Mouse (Mus musculus) heart, embryonic 12.5 days (tissue): Measurements from ENCODE around the gene Rpap3. TPM values are rescaled to one million over a fixed set of nuclear protein-coding genes. Genes with fewer than 3 reads are reported as not detected.
"Not testable (repeated sequence)": the region's sequence is repeated elsewhere in the genome, so short reads cannot be mapped to it uniquely, and the experiment has no call there.

Experiments used
- ATAC-seq: fragments of 200-750 bp; cut with Nextera tagmentation; 2 replicates; pipeline ENCODE4 v1.8.0; 2017; ENCODE audit warnings: moderate TSS enrichment, moderate library complexity; ENCODE audit not compliant: insufficient number of reproducible peaks, low FRiP score
- H3K27ac ChIP-seq: fragments of 300-500 bp; sonication (generic); 2 replicates; pipeline ENCODE4 v1.5.1; 2016; ENCODE audit warnings: mild to moderate bottlenecking, moderate library complexity; ENCODE audit not compliant: poor library complexity, severe bottlenecking
- H3K27me3 ChIP-seq: fragments of 300-500 bp; sonication (generic); replicated peaks from 2 replicates; pipeline ENCODE4 v1.6.1; 2016; ENCODE audit warnings: mild to moderate bottlenecking, moderate library complexity
- H3K36me3 ChIP-seq: fragments of 300-500 bp; sonication (generic); 2 replicates; pipeline ENCODE4 v1.6.1; 2016; ENCODE audit warnings: mild to moderate bottlenecking, moderate library complexity
- H3K4me1 ChIP-seq: fragments of 300-500 bp; sonication (generic); replicated peaks from 2 replicates; pipeline ENCODE4 v1.6.1; 2016; ENCODE audit warnings: mild to moderate bottlenecking
- H3K4me2 ChIP-seq: fragments of 300-500 bp; sonication (generic); 2 replicates; pipeline ENCODE4 v1.6.1; 2016; ENCODE audit warnings: mild to moderate bottlenecking, moderate library complexity
- H3K4me3 ChIP-seq: fragments of 300-500 bp; sonication (generic); 2 replicates; pipeline ENCODE4 v1.5.1; 2016; ENCODE audit warnings: mild to moderate bottlenecking
- H3K9ac ChIP-seq: fragments of 300-500 bp; sonication (generic); 2 replicates; pipeline ENCODE4 v1.6.1; 2016; ENCODE audit warnings: mild to moderate bottlenecking, moderate library complexity
- H3K9me3 ChIP-seq: fragments of 300-500 bp; sonication (generic); replicated peaks from 2 replicates; pipeline ENCODE4 v1.6.1; 2016; ENCODE audit warnings: mild to moderate bottlenecking, moderate library complexity
- WGBS: fragments of 180-500 bp; shearing (Covaris S2); methylation state at CpG from one replicate; pipeline ENCODE4 v1.1.7; 2016; 5-methylcytosine and 5-hydroxymethylcytosine counted together
- polyA plus RNA-seq: library from polyadenylated mRNA; unstranded; fragments of >200 nt; fragmentation: Nextera tagmentation; extraction: Ambion mirVana; gene quantifications from 2 replicates; pipeline ENCODE4 v1.2.1, GENCODE M21; 2016

Rpap3 gene
- polyA plus RNA-seq, 1 experiment from 2014 or later = 23.7 TPM

GRCm38 (mm10) chr15:97670554-97670953 lies 35.1 kb downstream of the Rpap3 start:
- no peaks in the 10 kb centered on the region for H3K27me3 ChIP-seq
- no peak overlapping the region for H3K4me2 ChIP-seq
- ATAC-seq = peak; percentile 25; the same call in 1 of the 2 replicates
- no peaks in the 10 kb centered on the region for H3K9me3 ChIP-seq
- no peak overlapping the region for H3K27ac ChIP-seq
- H3K36me3 ChIP-seq = peaks cover 28% of the 10 kb centered on the region
- 66% methylated on average over 6 of the region's 6 CpGs for WGBS
- H3K4me3 ChIP-seq = no peak overlapping the region
- H3K4me1 ChIP-seq = peaks cover 9% of the 10 kb centered on the region; the same call in 1 of the 2 replicates
- H3K9ac ChIP-seq = no peak overlapping the region

DNA sequence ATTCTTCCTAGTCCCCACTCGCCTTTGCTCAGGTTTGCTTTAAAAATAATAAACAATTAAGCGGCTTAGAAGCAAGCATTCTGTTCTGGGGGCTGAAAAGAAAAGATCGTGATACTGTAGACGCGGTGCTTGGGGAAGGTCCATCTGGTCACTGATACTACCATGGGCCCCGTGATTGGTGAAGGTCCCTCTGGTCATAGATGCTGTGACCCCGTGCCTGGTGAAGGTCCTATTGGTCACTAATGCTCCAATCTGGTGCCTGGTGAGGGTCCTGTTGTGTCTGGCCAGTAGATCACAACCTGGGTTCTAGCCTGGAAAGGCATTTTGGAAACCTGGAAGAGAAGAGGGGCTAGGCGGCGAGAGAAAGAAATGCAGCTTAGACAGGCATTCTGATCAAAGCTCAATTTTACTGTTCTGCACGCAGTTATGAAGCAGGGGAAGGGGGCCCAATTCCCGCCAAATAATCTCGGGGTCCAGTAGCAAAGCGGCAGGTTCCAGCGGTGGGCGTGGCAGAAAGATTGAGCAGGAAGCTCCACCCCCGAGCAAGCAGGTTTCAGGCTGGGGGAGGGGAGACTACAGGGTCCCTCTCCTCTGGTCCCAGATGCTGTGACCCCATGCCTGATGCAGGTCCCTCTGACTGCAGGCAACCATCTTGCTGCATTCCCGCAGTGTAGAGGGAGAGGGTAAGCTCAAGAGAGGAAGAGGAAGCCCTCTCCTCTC lies 37.3 kb downstream of the Rpap3 start:
- ATAC-seq, H3K9ac ChIP-seq, H3K4me2 ChIP-seq, H3K4me1 ChIP-seq, H3K27ac ChIP-seq, H3K4me3 ChIP-seq, H3K27me3 ChIP-seq, H3K9me3 ChIP-seq: not testable (repeated sequence)
- 64% methylated on average over 17 of the region's 17 CpGs for WGBS
- peaks cover 11% of the 10 kb centered on the region for H3K36me3 ChIP-seq

DNA sequence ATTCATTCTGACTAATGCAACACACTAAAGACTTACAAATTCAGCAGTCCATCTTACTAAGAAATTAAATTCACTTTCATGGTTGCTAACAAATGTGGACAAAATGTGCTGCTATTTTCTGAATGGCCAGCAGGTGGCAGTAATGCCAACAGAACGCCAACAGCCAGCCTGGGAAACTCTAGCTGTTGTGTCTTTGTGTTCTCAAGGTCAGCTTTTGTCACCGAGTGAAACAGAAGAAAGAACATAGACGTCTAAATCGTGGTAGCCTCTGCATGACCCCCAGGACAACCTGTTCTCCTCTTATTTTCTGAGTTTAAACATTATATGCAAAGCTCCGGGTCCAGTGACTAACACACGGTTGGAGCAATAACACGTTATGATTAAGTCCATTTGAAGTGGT lies 38.2 kb downstream of the Rpap3 start:
- Histone ChIP-seq H3K4me1 (peaks cover 9% of the 10 kb centered on the region; the same call in 1 of the 2 replicates), H3K27me3 (no peaks in the 10 kb centered on the region), H3K4me3 (no peak overlapping the region), H3K36me3 (0 out of 2 replicates have a peak, but pooled peaks cover 6% of the 10 kb centered on the region), H3K27ac (no peak overlapping the region), H3K4me2 (0 out of 2 replicates have a peak overlapping the region, but pooled peaks have one; percentile 3), H3K9ac (no peak overlapping the region), H3K9me3 (no peaks in the 10 kb centered on the region)
- WGBS = 33% methylated on average over 7 of the region's 7 CpGs
- ATAC-seq = no peak

DNA sequence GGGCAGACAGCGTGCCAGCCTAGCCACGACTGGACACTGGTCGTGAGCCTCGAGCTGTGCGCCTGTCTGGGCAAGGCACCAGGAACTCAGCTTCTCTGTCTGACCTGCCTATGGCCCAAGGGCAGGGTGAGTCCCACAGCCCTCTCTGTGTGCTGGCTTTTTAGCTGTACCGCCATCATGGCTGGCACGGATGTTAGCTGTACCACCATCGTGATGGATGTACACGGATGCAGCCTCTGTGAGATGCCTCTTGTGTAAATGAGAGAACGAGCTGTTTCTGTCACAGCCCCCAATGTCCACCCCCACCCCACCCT lies 39.2 kb downstream of the Rpap3 start:
- no peaks in the 10 kb centered on the region for H3K27me3 ChIP-seq
- H3K4me3 ChIP-seq = no peak overlapping the region
- no peak overlapping the region for H3K4me2 ChIP-seq
- 85% methylated on average over 10 of the region's 10 CpGs for WGBS
- H3K9ac ChIP-seq = no peak overlapping the region
- no peak overlapping the region for H3K27ac ChIP-seq
- ATAC-seq = no peak
- peaks cover 9% of the 10 kb centered on the region; the same call in 1 of the 2 replicates for H3K4me1 ChIP-seq
- H3K9me3 ChIP-seq = no peaks in the 10 kb centered on the region
- H3K36me3 ChIP-seq = no peaks in the 10 kb centered on the region

DNA sequence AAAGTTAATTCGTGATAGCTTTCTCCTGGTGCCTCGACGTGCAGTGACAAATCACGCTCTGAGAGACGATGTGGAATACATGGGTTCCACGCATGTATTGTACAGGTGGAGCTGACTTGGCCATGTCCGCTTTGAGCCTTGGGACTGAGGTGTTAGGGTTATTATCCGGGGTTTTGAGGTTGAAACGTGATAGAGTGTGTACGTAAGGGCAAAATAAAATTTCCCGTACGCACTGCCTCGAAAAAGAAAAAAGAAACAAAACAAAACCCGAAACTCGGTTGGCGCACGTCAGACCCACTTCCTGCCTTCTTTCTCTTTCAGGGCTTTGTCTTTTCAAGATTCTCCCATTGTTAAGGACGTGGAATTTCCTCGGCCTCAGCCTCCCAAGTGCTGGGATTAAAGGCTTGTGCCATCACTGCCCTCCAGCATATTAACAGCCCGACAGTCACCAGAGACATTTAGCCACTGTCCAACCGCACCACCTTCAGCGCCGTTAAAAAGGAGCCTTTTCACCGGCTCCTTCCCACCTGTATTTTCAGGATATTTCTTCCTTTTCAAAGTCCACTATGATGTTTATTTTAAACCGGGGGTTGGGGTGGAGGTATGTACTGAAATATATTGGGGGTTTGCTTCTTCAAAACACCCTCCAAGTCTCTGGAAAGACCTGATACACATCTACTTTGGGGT lies 39.7 kb downstream of the Rpap3 start:
- WGBS = 71% methylated on average over 25 of the region's 25 CpGs
- Histone ChIP-seq H3K4me2 (no peak overlapping the region), H3K27me3 (no peaks in the 10 kb centered on the region), H3K4me1 (peaks cover 9% of the 10 kb centered on the region; the same call in 1 of the 2 replicates), H3K9me3 (no peaks in the 10 kb centered on the region), H3K9ac (no peak overlapping the region), H3K4me3 (no peak overlapping the region), H3K36me3 (no peaks in the 10 kb centered on the region), H3K27ac (no peak overlapping the region)
- no peak for ATAC-seq

- 61% methylated on average over 16 of the region's 16 CpGs for WGBS
- Histone ChIP-seq H3K27me3 (no peaks in the 10 kb centered on the region), H3K4me1 (peaks cover 2% of the 10 kb centered on the region; the same call in 1 of the 2 replicates), H3K9me3 (no peaks in the 10 kb centered on the region), H3K36me3 (no peaks in the 10 kb centered on the region), H3K4me3 (no peak overlapping the region), H3K27ac (no peak overlapping the region), H3K4me2 (no peak overlapping the region), H3K9ac (no peak overlapping the region)
- no peak for ATAC-seq
Measured at GRCm38 (mm10) chr15:97664981-97665668, 40.5 kb downstream of the Rpap3 start.

DNA sequence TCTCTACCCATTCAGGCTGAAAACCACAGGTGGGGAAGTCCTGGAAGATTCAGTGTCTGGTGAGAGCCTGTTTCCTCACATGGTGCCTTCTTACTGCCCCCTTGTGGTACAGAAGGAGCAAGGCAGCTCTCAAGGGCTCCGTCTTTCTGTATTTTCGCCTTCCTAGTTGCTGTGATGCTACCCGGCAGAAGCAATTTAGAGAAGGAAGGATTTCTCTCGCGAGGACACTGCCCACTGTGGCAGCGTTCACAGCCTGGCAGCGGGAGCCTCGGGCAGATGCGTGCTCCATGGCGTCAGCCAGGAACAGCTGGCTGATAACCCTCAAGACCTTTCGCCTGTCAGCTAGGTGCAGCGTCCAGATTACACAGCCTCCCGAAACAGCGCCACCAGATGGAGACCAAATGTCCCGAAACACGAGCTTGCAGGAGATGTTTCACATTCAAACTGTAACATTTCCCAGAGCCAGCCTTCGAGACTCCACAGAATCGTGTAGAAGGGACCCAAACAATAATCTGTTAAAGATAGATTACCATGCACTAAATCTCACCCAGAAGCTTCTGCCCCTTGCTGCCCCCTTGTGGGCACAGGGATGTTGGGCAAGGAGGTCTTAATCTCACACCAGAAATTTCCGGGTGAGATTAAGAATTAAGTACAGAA lies 41.7 kb downstream of the Rpap3 start:
- Histone ChIP-seq H3K36me3 (no peaks in the 10 kb centered on the region), H3K27me3 (no peaks in the 10 kb centered on the region), H3K4me2 (peak overlapping the region; percentile 87), H3K27ac (no peak overlapping the region), H3K4me1 (no peaks in the 10 kb centered on the region), H3K9ac (peak overlapping the region; percentile 65; the same call in 1 of the 2 replicates), H3K4me3 (peak overlapping the region; percentile 56), H3K9me3 (no peaks in the 10 kb centered on the region)
- WGBS = 6% methylated on average over 19 of the region's 19 CpGs
- ATAC-seq = peak; percentile 46; the same call in 1 of the 2 replicates

DNA sequence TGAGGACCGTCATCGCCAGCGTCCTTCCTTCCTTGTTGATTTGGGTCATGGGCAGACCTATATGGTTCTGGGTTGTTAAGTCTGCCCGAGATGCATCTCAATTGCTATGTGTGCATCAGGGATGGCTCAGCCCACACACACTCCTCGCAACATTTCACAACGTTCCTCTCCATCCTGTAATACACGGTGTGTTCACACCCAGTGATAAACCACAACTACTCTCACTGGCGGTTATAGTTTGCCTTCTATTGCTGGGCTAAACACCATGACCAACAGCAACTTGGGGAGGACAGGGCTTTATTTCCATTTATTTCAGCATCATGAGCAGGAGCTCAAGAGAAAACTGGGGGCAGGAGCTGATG lies 46.9 kb downstream of the Rpap3 start:
- Histone ChIP-seq H3K27me3 (no peaks in the 10 kb centered on the region), H3K27ac (no peak overlapping the region), H3K36me3 (no peaks in the 10 kb centered on the region), H3K4me2 (no peak overlapping the region), H3K4me3 (no peak overlapping the region), H3K9ac (no peak overlapping the region), H3K9me3 (no peaks in the 10 kb centered on the region; the same call in 1 of the 2 replicates), H3K4me1 (peaks cover 6% of the 10 kb centered on the region; the same call in 1 of the 2 replicates)
- no peak for ATAC-seq
- WGBS = 79% methylated on average over 8 of the region's 8 CpGs

DNA sequence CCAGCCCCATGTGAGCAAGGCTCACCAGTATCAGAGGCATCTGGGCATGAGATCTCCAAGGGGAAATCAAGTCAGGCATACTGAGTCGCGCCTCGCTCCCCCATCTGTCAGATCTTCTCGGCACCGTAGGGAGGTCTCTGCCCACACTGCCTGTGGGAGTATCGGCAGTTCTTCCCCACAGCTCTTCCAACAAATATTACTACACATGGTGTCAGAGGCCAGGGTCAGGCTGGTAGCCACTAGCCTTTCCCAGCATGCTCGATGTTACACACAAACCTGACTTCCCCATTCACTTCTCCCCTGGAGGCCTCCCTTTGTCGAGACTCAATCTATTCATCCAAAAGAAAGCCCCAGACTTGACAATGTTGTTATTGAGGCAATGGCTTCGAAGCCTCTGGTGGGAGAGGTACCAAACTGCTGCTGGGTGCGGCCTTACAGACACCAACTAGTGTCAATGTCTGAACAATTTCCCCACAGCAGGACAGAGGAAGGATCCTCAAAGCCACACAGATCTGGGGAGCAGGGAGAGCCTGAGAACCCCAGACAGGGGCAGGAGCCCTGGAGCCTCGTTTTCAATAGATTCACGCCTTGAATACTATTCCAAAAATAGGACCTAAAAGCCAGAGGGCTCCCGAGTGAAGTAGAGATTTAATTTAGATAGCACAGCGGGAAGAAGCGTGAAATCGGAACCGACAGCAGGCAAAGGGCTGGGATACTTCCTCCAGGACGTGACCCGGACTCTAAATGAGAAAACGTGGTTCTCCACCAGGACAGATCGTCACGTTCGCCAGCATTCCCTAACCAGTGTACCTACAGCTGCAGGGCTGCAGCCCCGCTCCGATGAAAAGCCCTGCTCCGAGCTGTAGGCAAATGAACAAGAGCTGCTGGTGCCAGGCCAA lies 47.5 kb downstream of the Rpap3 start:
- Histone ChIP-seq H3K4me2 (peak overlapping the region; percentile 23; the same call in 1 of the 2 replicates), H3K36me3 (no peaks in the 10 kb centered on the region), H3K9me3 (no peaks in the 10 kb centered on the region; the same call in 1 of the 2 replicates), H3K9ac (no peak overlapping the region; the same call in 1 of the 2 replicates), H3K4me1 (peaks cover 6% of the 10 kb centered on the region; the same call in 1 of the 2 replicates), H3K4me3 (no peak overlapping the region), H3K27ac (no peak overlapping the region), H3K27me3 (no peaks in the 10 kb centered on the region)
- WGBS = 62% methylated on average over 26 of the region's 26 CpGs
- ATAC-seq = no peak

DNA sequence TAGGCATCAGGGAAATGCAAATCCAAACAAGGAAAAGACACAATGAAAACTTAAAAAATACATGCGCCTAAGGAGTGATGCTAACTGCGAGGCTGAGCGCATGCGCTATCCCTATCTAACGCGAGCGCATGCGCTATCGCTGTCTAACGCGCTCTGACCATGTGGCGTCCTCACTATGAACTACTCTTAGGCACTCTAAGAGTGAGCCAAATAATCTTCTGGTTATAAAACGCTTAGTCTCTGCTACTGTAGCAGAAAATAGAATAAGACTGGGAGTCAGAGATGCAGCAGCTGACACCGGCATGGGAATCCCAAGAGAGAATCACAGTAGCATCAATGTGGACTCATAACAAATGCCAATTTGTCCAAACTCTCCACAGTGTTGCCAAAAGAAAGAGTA lies 48.2 kb downstream of the Rpap3 start:
- WGBS = 91% methylated on average over 14 of the region's 14 CpGs
- peaks cover 6% of the 10 kb centered on the region; the same call in 1 of the 2 replicates for H3K4me1 ChIP-seq
- H3K27ac ChIP-seq = no peak overlapping the region
- H3K9me3 ChIP-seq = no peaks in the 10 kb centered on the region; the same call in 1 of the 2 replicates
- no peaks in the 10 kb centered on the region for H3K36me3 ChIP-seq
- no peaks in the 10 kb centered on the region for H3K27me3 ChIP-seq
- ATAC-seq = no peak
- no peak overlapping the region for H3K4me2 ChIP-seq
- H3K9ac ChIP-seq = no peak overlapping the region
- H3K4me3 ChIP-seq = no peak overlapping the region
